Comparison of ENCODE assay signal across 25 mouse cellular contexts in genomic region chr15:83978865-83979264, GRCm38 (mm10).
DNase-seq lines count a peak whose midpoint lies in the region; ATAC-seq and TF ChIP-seq lines count a peak whose summit lies in the region.
"Had no signal": no experiment of that assay in that cellular context is flagged by ENCODE, and none has a peak within 500 bp of the region (broad histone marks: within the 10 kb centered on the region; RNA-seq: fewer than 3 reads in every experiment).

No protein-coding gene starts in this region.

- no peak for DNase-seq in hindbrain, embryonic 10.5 days (ENCODE audit: low spot score)
- peak; percentile 51 for DNase-seq in ES-E14 (ENCODE audit: low read depth, low spot score)
- peak; percentile 89 for DNase-seq in ZHBTc4 (ENCODE audit: low read depth, low spot score)
- no peak for DNase-seq in layer of hippocampus, adult 18-20 months (ENCODE audit: low spot score in 2 of 2)
- DNase-seq in urinary bladder, postnatal 25 days (ENCODE audit: low spot score), result no peak
- DNase-seq: adrenal gland, adult 2 months; adrenal gland, postnatal 14 days; B cell, adult 2 months; cerebellum, adult 11 months; cerebellum, adult 2 months; cerebellum, adult 9-11 months; cerebellum, postnatal 25 days; gastrocnemius, adult 2 months; gastrocnemius, postnatal 14 days; heart, adult 11 months; kidney, adult 18-20 months had no signal

- no peaks in the 10 kb centered on the region for H3K9me3 ChIP-seq in hindbrain, embryonic 10.5 days
- no peaks in the 10 kb centered on the region for H3K9me3 ChIP-seq in hindbrain, embryonic 13.5 days
- no peaks in the 10 kb centered on the region for H3K9me3 ChIP-seq in ES-E14 (ENCODE audit: control insufficient read depth, insufficient read depth, low read depth, low read length)
- H3K9me3 ChIP-seq: embryonic facial prominence, embryonic 12.5 days; embryonic facial prominence, embryonic 15.5 days; forebrain, embryonic 15.5 days had no signal

- peaks cover 10% of the 10 kb centered on the region for H3K4me1 ChIP-seq in hindbrain, embryonic 10.5 days (replicated peaks)
- H3K4me1 ChIP-seq in hindbrain, embryonic 13.5 days (replicated peaks), result no peaks in the 10 kb centered on the region
- H3K4me1 ChIP-seq in ES-E14 (ENCODE audit: control insufficient read depth in 2 of 2, insufficient read depth in 2 of 2, low read length in 2 of 2, poor library complexity in 1 of 2), result peaks cover 0 to 9% of the 10 kb centered on the region in 2 experiments; a peak in 1 of 4 replicates
- H3K4me1 ChIP-seq: embryonic facial prominence, embryonic 12.5 days; embryonic facial prominence, embryonic 15.5 days had no signal

- 66% methylated on average over 6 of the region's 6 CpGs for WGBS in hindbrain, embryonic 10.5 days
- 50% methylated on average over 6 of the region's 6 CpGs for WGBS in hindbrain, embryonic 13.5 days

- no peaks in the 10 kb centered on the region for H3K36me3 ChIP-seq in hindbrain, embryonic 10.5 days
- no peaks in the 10 kb centered on the region for H3K36me3 ChIP-seq in hindbrain, embryonic 13.5 days
- no peaks in the 10 kb centered on the region for H3K36me3 ChIP-seq in ES-E14 (ENCODE audit: control insufficient read depth, insufficient read depth, low read length, poor library complexity, severe bottlenecking)
- H3K36me3 ChIP-seq: embryonic facial prominence, embryonic 12.5 days; embryonic facial prominence, embryonic 15.5 days; forebrain, embryonic 15.5 days had no signal

- in situ Hi-C loops in ES-E14 (cut with MboI; ENCODE audit: low sequenced_read_pairs in 2 of 2, unreplicated experiment in 2 of 2), result no loop called here

- H3K27me3 ChIP-seq in hindbrain, embryonic 10.5 days (ENCODE audit: insufficient read depth, poor library complexity, severe bottlenecking), result no peaks in the 10 kb centered on the region
- no peaks in the 10 kb centered on the region for H3K27me3 ChIP-seq in hindbrain, embryonic 13.5 days
- H3K27me3 ChIP-seq: embryonic facial prominence, embryonic 12.5 days; embryonic facial prominence, embryonic 15.5 days; forebrain, embryonic 15.5 days had no signal

- peak overlapping the region; percentile 4; the same call in 1 of the 2 replicates for H3K27ac ChIP-seq in hindbrain, embryonic 10.5 days
- no peak overlapping the region for H3K27ac ChIP-seq in hindbrain, embryonic 13.5 days
- no peak overlapping the region for H3K27ac ChIP-seq in ES-E14 (ENCODE audit: insufficient read depth, low read depth, low read length, poor library complexity, severe bottlenecking)
- H3K27ac ChIP-seq: embryonic facial prominence, embryonic 12.5 days; embryonic facial prominence, embryonic 15.5 days; forebrain, embryonic 15.5 days; gastrocnemius, adult 2 months; hindbrain, embryonic 14.5 days; hindbrain, postnatal 0 days had no signal

- H3K9ac ChIP-seq in hindbrain, embryonic 13.5 days, result no peak overlapping the region
- no peak overlapping the region for H3K9ac ChIP-seq in ES-E14 (ENCODE audit: insufficient read depth, low read depth, low read length, poor library complexity, severe bottlenecking)
- H3K9ac ChIP-seq: embryonic facial prominence, embryonic 12.5 days; embryonic facial prominence, embryonic 15.5 days; forebrain, embryonic 15.5 days; hindbrain, embryonic 14.5 days had no signal

- H3K4me3 ChIP-seq in hindbrain, embryonic 10.5 days, result no peak overlapping the region
- H3K4me3 ChIP-seq in hindbrain, embryonic 13.5 days, result no peak overlapping the region
- H3K4me3 ChIP-seq in ES-E14 (ENCODE audit: insufficient read depth in 1 of 2, low read depth in 1 of 2, low read length in 2 of 2, poor library complexity in 1 of 2, severe bottlenecking in 1 of 2), result peak overlapping the region in 1 of 2 experiments; percentile 20; a peak in 1 of 4 replicates
- H3K4me3 ChIP-seq: embryonic facial prominence, embryonic 12.5 days; embryonic facial prominence, embryonic 15.5 days; forebrain, embryonic 15.5 days; gastrocnemius, adult 2 months had no signal

- no peak for ATAC-seq in hindbrain, embryonic 13.5 days (ENCODE audit: low FRiP score)
- ATAC-seq: forebrain, embryonic 15.5 days; hindbrain, postnatal 0 days; inflammation-experienced regulatory T-cells, adult 6 months; intestine, embryonic 16.5 days had no signal

- no peak overlapping the region for H3K4me2 ChIP-seq in hindbrain, embryonic 13.5 days
- H3K4me2 ChIP-seq: embryonic facial prominence, embryonic 12.5 days; embryonic facial prominence, embryonic 15.5 days; forebrain, embryonic 15.5 days; heart, embryonic 11.5 days; hindbrain, embryonic 14.5 days had no signal

TF ChIP-seq in ES-E14, 5 proteins besides CTCF, POLR2A, EP300 and RAD21:
- TF ChIP-seq ZC3H11A (IDR thresholded peaks at IDR 0.05; ENCODE audit: borderline replicate concordance, low read depth, low read length) (no peak), HCFC1 (IDR thresholded peaks at IDR 0.05; ENCODE audit: borderline replicate concordance, insufficient read depth, low read length) (no peak), CHD2 (IDR thresholded peaks at IDR 0.05; ENCODE audit: low read depth, low read length) (no peak)

Comparison
In these comparisons a context has a peak if more than half of its experiments do, and no peak if none do; other contexts are left out.
1. DNase-seq: peak in ES-E14 (single experiment) and ZHBTc4 (single experiment); none in hindbrain, embryonic 10.5 days (single experiment), layer of hippocampus, adult 18-20 months (0 of 2) and urinary bladder, postnatal 25 days (single experiment).